Mouse (Mus musculus) lung, adult 2 months (tissue): ENCODE measurements at regions not wholly inside any gene's neighbourhood (a gene's known extent, or its start where the extent isn't known, plus 50 kb on each side); places are given as distances from the start of the nearest gene placed in this dataset.

Source experiments
- DNase-seq: peaks from one replicate; pipeline ENCODE4 v3.0.0; 2022
- H3K4me1 ChIP-seq: fragments of 200-500 bp; 2 replicates; pipeline ENCODE4 v1.6.1; 2011; ENCODE audit warnings: low read length; ENCODE audit not compliant: control insufficient read depth, insufficient read depth
- H3K4me3 ChIP-seq: fragments of 200-500 bp; replicated peaks from 2 replicates; pipeline ENCODE3; 2011; ENCODE audit warnings: low read depth, mild to moderate bottlenecking, control low read depth, low read length; ENCODE audit errors: extremely low read depth
- CTCF ChIP-seq: fragments of 200-500 bp; IDR thresholded peaks from 2 replicates; pipeline ENCODE4 v1.5.1; 2011; ENCODE audit warnings: mild to moderate bottlenecking, low read length, control low read depth; ENCODE audit not compliant: insufficient read depth
- POLR2A ChIP-seq: fragments of 200-500 bp; IDR thresholded peaks from 2 replicates; pipeline ENCODE4 v1.6.1; 2011; ENCODE audit warnings: low read depth, mild to moderate bottlenecking, control low read depth, low read length, borderline replicate concordance; ENCODE audit errors: extremely low read depth
- WGBS: fragments of 180-500 bp; shearing (Covaris S2); methylation state at CpG from one replicate; pipeline ENCODE4 v1.1.7; 2018; 5-methylcytosine and 5-hydroxymethylcytosine counted together

DNA sequence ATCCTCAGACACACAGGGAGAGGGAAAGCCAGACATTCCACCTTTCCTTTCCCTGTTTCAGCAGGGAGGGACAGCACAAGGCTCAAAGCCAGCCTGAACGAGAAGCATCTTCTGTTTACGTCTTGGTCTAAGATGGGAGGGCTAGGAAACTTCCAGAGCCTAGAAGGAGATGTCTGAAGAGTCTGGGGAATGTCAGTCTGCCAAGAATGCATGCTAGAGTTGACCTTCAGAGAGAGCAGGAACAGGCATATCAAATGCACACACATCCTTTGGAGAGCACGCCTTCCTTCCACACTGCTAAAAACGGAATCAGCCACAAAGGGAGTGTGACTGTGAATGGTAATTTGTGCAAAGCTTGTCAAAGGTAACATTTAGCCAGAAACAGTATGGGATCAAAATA is 179.7 kb upstream of the Slc24a5 start:
- TF ChIP-seq CTCF = no peak
- TF ChIP-seq POLR2A = no peak
- Histone ChIP-seq H3K4me3 (no peak overlapping the region), H3K4me1 (no peaks in the 10 kb centered on the region; the same call in 1 of the 2 replicates)
- no peak for DNase-seq
- WGBS = 28% methylated on average over 4 of the region's 4 CpGs

DNA sequence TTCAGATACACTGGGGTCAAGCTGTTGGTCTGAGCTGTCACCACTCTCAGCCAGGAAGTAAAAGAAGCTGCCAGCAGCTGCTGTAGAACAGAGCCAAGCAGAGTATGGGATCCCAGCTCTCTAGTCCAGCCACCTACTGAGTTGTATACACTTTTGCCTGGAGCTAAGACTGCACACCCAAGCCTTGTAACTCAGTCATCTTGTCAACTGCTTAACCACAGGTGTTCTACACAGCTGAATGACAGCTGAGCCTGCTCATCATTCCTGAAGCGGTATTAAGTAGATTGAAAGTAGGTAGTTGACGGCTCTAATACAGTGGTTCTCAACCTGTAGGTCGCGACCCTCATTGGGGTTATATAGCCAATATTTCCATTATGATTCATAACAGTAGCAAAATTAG is 172.9 kb upstream of the Slc24a5 start:
- 91% methylated on average over 4 of the region's 4 CpGs for WGBS
- Histone ChIP-seq H3K4me1 (no peaks in the 10 kb centered on the region), H3K4me3 (no peak overlapping the region)
- TF ChIP-seq POLR2A (no peak), CTCF (no peak)
- no peak for DNase-seq

DNA sequence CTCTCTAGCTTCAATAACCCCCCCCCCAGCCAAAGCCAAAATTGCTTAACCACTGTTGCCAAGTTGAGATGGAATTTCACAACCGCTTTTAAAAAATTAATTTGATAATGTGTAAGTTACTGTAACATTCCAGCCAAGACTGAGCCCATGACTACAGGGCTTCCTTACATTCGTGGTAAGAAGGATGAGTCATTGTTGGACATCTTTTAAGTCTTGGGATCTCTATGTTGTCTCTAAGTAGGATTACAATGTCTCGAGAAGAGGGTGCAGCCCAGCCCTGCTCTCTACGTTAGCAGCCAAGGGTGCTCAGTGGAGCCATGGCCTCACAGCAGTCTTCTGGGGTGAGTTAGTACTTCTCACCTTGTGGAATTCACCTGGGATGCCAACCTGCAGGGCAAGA is 164.4 kb upstream of the Slc24a5 start:
- DNase-seq = peak; percentile 27
- no peak overlapping the region for H3K4me3 ChIP-seq
- no peaks in the 10 kb centered on the region for H3K4me1 ChIP-seq
- TF ChIP-seq CTCF = no peak
- no peak for TF ChIP-seq POLR2A
- 66% methylated on average over 4 of the region's 4 CpGs for WGBS

DNA sequence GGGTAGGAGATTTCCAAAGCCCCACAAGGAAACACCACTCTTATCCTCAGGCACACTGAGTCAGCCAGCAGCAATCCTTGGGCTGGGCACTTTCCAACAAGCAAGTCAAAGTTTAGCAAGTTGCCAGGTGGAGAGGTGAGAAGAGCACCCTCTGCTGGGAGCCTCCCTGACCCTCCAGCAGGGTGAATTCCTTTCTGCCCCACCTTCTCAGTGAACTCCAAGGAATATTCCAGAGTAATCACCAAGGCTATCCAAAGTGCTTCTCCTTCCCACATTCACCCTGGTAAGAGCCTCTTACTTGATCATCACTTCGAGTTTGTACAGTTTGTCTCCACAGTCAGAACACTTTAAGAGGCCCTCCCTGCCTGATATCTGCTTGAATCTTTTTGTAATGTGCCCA is 162.8 kb upstream of the Slc24a5 start:
- DNase-seq = peak; percentile 31
- WGBS = 61% methylated on average over 1 of the region's 1 CpGs

DNA sequence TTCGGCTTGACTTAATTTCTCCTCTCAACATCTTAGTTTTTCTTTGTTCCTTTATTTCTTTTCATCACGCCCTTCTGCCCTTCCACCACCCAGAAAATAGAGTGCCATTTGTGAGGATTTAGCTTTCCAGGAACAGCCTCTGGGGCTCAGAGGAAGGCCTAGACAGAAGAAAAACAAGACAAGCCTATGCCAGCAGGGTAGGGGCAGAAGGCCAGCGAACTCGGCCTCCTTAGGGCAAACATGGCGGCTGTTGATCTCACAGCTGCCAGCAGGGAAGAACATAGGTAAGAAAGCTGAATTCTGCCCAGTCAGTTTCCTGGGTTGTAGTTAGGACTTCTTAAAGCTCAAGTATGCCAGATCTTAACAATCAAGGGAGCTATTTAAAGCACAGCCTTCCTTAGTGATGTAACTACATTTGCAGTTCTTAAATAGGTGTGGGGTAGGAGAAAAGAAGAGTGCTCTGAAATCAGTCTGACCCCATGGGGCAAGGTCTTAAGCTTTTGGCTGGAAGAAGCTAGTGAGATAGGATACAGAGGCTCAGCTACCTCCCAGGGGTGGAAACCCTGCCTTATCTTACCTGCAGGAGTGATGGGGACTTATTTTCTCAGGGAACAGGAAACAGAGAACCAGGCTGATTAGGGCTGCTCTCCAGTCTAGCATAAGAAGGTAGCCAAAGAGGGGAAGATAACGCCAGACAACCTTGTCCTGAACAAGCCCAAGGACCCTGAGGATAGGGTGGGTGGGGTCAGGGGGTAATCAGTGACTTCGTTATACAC is 148.8 kb upstream of the Slc24a5 start:
- DNase-seq = no peak
- H3K4me3 ChIP-seq = no peak overlapping the region
- TF ChIP-seq POLR2A = no peak
- TF ChIP-seq CTCF = no peak
- WGBS = 60% methylated on average over 7 of the region's 7 CpGs
- H3K4me1 ChIP-seq = peaks cover 18% of the 10 kb centered on the region

More for the DNA sequence above, 162.8 kb upstream of the Slc24a5 start:
- H3K4me3 ChIP-seq = no peak overlapping the region
- no peak for TF ChIP-seq POLR2A
- peak; percentile 50; the same call in 1 of the 2 replicates for TF ChIP-seq CTCF
- H3K4me1 ChIP-seq = no peaks in the 10 kb centered on the region

DNA sequence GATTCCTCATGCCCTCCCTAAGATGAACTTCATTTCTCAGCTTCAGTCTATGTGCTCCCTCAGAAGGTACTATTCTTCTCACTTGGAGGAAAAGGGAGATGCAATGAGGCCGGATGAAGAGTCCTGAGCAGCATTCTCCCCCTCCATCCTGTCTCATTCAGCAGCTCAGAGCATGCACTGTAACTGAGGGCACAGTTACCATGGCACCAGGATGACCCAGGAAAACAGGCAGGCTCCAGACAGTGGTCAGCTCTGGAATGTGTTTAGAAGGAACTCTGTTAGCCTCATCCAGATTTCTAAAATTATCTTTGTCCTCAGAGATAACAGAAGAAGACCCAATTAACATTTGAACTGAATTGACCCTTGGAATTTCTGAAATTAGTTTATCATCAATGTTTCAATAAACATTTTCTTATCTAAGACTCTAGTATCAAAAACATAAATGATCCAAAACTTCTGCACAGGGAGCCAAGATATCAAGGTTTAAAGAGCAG is 148.1 kb upstream of the Slc24a5 start:
- 32% methylated on average over 1 of the region's 1 CpGs for WGBS
- no peak for TF ChIP-seq CTCF
- no peak for TF ChIP-seq POLR2A
- no peak for DNase-seq

DNA sequence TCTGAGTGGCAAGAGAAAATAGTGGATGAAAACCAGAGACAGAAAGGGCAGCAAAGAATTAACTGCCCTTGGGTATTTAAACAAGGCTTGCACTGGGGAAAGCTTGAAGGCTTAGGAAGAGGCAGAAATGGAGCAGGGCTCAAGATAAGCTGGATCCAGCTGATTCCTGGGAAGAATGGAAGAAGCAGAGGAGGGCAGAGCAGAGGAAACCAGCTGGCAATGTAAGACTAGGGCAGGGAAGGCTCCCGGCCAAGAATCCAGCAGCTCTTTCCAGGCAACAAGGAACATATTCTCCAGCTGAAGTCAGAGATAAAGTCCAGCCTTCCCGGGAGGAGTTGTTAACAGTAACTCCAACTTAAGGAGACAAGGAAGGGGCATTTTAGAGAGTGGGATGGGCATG is 147.7 kb upstream of the Slc24a5 start:
- no peak overlapping the region for H3K4me3 ChIP-seq
- H3K4me1 ChIP-seq = peaks cover 18% of the 10 kb centered on the region
- WGBS = 24% methylated on average over 2 of the region's 2 CpGs
- TF ChIP-seq CTCF (no peak), POLR2A (no peak)
- peak; percentile 21 for DNase-seq

More for the DNA sequence above, 148.1 kb upstream of the Slc24a5 start:
- no peak overlapping the region for H3K4me3 ChIP-seq
- peaks cover 18% of the 10 kb centered on the region for H3K4me1 ChIP-seq

DNA sequence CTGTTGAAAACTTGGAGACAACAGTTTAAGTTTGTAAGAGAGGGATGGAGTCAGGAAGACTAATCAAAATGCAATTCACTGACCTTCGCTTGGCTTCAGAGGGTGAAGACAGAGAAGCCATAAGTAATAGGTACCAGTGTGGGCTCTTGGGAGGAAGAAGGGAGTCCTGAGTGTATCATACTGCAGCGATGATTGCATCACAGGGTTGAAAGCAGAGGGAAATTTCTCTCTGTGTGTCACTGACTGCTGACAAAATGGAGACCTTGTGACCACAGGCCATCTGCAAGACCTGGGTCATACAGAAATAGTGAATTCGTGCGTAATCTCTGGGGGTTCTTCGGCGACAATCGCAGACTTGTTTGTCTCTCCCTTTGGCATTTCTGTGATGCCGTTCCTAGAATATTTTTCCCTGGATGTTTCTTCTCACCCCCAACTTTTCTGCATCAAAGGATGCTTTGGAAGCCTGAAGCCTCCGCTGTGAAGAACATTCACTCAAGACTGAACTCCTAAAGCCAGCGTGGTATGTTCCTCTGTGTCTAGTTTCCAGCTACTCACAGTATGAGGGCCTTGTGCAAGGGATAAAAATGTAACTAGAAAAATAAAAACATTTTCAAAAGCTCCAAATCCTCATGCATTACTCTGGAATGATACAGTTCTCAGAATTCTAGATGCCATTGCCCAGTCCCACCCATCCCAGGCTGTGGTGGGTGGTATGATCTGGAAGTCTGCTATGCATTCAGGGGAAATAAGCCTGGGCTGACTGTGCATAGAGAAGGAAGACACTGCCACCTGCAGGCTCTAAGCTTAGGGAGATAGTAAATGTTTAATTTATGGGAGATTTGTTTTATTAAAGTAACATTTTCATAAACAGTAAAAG is 139.8 kb upstream of the Slc24a5 start:
- no peak overlapping the region for H3K4me3 ChIP-seq
- peak; percentile 52 for DNase-seq
- TF ChIP-seq CTCF = peak; percentile 43
- TF ChIP-seq POLR2A = no peak
- peaks cover 6% of the 10 kb centered on the region for H3K4me1 ChIP-seq
- WGBS = 84% methylated on average over 10 of the region's 10 CpGs

DNA sequence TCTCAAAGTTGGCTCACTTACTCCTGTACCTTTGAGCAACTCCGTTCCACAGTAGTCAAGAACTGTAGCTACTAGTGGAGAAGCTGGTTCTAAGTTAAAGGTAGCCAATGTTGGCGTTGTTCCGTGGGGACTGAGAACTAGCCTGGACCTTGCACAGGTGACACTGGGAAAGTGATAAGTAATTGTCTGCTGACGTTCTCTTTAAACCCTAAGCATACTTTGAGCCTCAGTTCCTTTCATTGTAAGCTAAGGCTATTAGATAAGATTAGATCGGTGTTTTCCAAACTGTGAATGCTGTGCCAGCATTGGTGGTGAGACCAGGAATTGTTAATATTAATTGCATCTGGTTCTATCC is 139.2 kb upstream of the Slc24a5 start:
- Histone ChIP-seq H3K4me3 (no peak overlapping the region), H3K4me1 (peaks cover 6% of the 10 kb centered on the region)
- TF ChIP-seq POLR2A = no peak
- TF ChIP-seq CTCF = no peak
- DNase-seq = no peak
- 57% methylated on average over 5 of the region's 5 CpGs for WGBS
